Mouse (Mus musculus): ENCODE results near the gene Ncaph.
A peak's percentile ranks its signal among the peaks of the same experiment; 100 is the strongest.
"Not testable (repeated sequence)": the region's sequence is repeated elsewhere in the genome, so short reads cannot be mapped to it uniquely, and the experiment has no call there.

Gene Ncaph

DNA sequence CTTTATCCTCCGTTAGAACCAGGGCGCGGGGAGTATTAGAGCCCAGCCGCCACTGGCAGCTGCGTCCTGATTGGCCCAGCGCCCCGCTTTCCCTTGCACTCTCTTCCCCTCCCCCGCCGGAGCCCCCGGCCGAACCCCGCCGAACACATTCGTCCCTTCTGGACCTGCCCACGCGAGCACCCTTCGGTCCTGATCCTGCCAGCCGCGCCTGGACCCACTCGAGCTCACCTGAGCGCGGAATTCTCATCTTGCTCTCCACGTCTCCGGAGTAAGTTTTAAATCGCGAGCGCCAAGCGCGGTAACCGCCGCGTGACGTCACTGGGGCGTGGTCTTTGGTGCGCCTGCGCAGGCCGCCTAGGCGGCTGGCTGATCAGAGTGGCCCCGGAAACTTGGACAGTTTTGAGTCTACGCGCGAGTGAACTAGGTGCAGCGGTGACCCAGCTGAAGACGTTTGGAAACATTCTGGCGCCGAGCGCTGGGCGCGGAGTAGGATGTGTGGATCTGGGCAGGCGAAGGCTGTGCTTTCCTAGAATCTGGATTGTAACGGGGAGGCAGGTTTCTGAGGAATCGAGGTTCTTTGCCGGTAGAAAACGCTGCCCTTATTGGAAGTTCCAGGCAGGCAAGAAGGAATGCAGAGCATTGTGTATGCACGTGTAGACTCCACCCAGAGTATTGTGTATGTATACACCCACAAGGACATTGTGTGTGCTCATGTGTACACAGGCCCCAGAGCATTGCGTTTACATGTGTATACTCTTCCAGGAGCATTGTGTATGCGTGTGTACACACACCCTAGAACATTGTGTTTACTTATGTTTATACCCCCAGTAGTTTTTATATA lies at the start of gene Ncaph:
TSS of gene Ncaph (minus strand) at position 334 of the 841 bp plus-strand sequence.
- peak; percentile 93 to 98 for DNase-seq

DNA sequence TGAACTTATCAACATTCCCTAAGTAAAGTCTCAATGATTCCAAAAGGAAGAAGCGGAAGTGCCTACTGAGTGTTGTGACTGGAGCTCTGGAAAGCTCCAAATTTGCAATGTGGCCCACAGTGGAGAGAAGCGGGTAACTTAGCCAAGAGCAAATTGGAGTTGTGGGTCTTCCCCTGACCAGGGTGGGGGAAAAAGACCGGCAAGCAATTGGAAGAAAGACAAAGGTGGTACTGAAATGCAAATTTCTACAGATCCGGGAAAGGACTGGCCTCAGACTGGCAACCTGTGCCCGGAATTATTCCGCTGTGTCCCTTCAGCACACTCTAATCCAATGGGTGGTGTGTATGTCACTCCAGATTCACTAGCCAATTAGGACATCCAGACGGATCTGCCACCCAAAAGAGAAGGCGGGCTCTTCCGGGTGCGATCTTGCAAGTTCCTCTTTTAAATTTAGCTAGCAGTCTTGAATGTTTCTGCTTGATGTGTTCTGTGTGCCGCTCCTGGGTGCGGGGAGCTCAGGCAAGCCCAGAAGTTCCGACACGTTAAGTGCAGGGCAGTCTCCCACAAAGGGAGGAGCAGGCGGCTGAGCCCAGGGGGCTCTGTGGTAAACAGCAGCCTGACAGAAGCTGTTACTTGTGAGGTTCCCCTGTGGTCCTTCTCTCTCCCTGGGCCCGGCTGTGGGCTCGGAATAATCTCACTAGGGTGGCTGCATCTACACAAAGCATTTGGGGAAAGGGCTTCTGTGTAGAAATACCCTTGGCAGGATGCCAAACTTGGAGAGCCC lies 49.0 kb upstream of the Ncaph start:
- DNase-seq, result peak; percentile 61 to 81

DNA sequence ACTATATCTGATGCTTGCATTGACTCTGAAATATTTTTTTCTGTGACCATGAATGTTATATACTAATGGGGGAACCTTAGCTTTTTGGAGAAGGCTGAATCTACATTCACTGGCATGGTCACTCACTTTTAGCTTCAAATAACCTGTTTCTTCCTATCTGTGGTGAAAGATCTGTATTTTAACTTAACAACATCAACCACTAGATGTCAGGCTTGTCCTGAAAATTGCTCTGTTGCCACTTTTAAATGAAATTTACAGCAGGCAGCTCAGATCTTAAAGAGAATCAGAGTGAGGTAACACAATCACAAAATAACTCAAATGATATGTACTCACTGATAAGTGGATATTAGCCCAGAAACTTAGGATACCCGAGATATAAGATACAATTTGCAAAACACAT lies 32.5 kb upstream of the Ncaph start:
- DNase-seq, result not testable (repeated sequence)

DNA sequence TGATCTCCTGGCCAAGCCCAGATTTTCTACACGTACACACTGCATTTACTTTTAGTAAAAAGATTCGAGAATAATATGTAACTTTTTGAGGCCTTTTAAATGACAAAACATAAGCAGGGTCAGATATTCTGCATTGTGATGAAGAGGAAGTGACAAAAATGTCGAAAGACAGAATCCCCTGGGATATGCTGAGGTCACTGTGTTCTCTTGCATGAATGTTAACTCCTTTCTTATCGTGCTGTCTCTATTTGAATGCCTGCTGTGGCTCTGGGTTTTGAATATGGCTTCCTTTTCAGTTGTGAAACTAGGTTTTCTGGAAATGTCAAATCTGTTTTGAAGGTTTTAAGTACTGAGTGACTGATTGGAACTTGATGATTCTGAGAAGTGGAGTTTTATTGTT lies 31.9 kb upstream of the Ncaph start:
- DNase-seq, result no peak

DNA sequence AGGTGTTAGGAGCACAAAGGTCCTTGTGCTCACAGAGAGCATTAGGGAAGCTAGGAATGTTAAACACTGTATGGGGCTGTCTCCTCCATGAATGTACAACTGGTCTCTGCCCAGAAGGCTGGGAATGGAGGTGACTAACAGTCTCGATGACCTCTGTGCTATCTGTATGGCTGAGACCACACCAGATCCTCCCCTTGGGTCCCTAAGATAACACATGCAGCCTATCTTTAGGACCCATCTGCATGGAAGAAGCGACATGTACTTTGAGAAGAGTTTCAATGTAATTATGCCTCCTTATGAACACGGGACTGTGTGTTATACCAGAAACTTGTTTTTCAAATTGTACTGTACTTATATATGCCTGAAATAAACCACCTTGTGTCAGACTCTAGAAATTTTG lies 11.9 kb upstream of the Ncaph start:
- DNase-seq, result no peak

DNA sequence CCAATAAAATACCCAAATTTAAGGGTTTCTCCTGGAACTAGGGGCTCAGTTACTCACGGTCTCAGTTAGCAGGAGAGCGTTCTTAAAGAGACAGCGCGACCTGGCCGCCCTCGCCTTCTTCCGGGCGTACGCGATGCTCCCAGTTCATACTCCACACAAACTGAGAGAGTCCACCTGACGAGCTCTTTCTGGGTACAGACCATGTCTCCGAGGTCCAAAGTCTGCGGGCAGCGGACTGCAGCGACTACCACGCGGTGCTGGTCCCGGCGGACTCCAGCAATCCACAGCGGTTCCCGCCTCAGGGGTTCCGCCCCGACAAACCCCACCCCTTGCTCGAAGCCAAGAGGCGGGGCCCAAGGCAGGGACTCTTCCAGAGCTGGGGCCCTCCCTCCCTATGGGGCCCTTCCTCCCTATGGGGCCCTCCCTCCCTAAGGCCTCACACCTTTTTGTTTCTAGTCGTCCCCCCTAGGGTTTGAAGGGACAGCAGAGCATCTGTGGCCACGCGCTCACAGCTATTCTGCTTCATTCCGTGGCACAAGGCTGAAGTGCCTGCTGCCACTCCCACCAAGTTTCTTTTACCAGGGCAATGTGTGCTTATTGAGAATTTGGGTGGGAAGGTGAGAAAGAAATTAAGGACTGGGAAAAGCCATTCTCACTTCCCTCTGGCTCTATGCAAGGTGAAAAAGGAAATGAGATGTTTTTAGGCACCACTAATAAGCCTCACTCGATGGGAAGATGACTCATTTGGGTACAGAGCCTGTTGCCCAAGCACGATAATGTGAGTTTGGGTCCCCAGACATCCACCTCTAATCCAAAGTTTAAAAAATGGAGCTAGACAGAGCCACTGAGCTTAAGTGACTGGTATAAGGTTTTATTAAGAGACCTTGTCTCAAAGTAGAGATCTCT lies 9.7 kb upstream of the Ncaph start, which contains the start of gene Itpripl1:
TSS of gene Itpripl1 (minus strand) at position 285 of the 906 bp plus-strand sequence.
- peak; percentile 76 to 82 for DNase-seq

DNA sequence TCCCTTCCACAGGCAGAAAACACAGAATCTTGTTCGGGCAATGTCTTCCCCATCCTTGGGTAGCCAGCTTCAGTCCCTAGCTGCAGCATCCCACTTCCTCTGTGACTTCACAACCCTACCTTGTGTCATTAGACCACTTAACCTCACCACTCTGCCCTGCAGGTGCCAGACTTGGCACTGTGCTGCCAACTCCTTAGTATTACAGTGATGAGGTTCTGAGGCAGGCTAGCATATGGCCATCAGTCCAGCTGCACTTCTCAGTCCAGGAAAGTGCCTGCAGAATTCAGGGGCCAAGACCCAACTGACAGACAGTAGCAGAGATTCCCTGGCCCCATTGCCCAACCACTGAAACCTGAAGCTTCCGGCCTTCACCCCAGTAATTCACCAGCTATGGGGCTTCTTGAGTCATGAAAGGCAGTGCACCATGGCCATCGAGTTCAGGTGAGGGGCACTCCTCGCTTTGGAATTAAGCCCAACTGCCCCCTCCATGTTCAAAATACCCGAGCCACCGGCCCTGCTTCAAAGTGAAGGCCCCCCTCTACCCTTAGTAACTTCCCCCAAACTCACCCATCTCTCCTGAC lies 8.9 kb upstream of the Ncaph start:
- no peak for DNase-seq

DNA sequence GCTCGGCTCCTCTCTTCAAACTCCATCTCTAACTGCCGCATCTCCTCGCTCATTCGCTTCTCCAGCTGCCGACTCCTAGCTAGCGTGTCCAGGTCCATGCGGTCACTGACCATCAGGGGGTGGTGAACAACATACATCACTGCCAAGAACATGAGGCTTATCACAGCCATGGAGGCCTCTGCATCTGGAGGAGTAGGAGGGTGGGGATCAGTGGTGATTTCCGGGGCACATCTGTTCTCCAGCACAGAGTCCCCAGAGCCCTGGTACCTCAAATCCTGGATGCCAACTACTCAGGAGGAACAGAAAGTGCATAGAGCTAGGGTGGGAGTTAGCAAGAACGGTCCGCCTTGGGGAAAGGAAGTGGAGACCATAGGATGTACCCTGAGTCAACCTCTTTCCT lies 8.3 kb upstream of the Ncaph start:
- no peak for DNase-seq

DNA sequence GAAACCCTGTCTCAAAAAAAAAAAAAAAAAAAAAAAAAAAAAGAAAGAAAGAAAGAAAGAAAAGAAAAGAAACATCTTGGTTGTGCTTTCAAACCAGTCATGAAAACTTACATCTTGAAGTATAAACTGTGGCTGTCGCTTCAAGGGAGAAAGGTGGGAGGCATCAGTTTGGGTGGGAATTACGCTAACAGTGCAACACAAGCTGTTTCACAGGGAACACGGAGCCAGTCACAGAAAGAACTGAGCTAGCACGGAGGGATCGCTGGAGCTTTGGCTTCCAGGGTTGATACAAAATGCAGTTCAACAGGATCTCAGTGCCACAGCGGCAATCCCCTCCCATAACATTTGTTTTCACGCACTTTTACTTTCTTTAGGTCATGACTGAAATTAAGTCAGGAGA lies 6.3 kb upstream of the Ncaph start:
- DNase-seq, result no peak

DNA sequence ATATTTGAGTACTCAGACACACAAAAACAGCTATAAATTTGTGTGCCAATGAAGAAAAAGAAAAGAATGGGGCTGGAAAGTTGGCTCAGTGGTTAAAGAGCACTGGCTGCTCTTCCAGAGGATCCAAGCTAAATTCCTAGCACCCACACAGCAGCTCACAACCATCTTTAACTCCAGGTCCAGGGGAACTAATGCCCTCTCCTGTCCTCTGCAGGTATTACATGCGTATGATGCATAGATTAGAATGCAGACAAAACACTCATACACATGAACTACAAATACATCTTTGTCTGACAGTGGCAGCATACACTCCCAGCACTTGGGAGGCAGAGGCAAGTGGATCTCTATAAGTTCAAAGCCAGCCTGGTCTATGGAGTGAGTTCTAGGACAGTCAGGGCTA lies 5.9 kb upstream of the Ncaph start:
- DNase-seq, result no peak

DNA sequence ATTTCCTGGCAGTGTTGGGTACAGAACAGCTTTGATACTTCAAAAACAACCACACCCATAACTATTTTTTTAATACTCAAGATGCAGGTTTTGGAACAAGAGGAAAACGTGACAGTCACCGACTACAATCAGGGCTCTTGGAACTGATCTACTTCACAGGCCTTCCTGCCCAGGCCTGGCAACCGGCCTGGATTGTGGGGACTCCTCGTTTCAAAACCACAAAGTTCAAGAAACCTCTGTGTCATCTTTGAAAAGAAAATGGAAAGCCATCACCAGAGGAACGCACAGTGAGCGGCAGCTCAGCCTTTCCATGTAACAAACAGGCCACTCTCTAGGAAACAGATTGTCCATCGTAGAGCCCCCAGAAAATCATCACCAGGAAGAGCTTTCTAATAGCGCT lies 5.3 kb upstream of the Ncaph start:
- DNase-seq, result no peak

DNA sequence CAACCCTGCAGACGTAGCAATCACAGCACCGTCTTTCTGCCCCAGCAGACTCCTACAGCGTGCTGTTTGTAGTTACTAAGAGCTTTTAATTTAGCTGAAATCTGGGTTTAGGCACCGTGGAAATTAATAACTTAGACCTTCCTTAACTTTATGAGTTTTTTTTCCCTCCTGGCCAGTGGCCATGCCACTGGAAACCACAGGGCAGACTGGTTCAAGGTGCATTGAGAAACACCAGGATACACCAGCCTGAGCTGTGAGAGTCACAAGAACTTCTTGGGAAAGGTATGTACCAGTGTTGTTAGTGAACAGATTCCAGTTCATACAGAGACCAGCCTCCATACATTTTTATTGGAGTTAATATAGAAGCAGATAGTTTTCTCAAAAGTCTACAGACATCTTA lies 4.7 kb upstream of the Ncaph start:
- no peak for DNase-seq

DNA sequence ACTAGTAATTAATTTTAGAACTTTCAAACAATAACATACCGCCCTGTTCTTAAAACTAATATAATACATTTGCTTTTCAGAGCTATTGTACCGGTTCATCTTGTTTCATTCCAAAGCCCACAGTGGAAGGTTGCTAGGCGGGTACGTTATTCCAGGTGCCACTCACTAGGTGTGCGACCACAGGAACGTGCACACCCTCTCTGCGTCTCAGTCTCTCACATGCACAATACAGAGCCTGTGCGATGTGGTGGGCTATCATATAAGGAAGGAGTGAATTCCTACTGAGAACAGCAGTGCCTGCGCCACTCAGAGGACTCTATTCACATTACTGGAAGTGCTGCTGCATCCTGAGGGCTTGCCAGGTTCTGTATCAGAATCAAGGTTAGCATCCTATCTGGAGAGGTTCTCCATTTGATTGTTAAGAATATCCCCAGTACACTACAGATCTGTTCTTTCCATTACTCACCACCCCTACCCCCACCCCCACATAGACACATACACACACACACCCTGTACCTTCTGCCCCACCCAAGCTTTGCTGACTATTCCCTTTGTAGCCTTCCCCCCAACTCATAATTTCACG lies 4.2 kb upstream of the Ncaph start:
- DNase-seq, result no peak

DNA sequence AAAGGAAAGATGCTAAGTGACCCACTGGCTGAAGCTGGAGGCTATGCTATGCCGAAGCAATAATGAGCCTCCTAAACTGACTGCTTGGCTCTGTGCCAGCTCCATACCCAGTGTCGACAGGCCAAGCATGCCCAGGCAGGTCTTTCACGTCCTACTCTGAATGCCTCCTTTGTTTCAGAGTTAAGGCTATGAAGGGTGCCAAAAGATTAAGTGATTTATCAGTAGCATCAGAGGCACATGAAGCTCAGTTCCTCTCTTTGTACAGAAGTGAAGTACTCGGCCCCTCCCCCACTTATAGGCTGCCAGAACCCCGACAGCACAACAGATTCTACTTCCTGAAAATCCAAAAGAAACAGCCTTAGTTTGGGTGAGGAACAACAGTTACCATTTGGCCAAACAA lies 3.2 kb upstream of the Ncaph start:
- no peak for DNase-seq

DNA sequence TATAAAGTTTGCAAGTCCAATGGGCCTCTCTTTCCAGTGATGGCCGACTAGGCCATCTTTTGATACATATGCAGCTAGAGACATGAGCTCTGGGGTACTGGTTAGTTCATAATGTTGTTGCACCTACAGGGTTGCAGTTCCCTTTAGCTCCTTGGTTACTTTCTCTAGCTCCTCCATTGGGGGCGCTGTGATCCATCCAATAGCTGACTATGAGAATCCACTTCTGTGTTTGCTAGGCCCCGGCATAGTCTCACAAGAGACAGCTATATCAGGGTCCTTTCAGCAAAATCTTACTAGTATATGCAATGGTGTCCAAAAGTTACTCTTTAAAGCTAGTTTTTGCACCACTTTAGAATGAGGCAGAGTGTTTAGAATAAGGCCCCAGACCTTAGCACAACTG lies 1.5 kb upstream of the Ncaph start:
- not testable (repeated sequence) for DNase-seq

DNA sequence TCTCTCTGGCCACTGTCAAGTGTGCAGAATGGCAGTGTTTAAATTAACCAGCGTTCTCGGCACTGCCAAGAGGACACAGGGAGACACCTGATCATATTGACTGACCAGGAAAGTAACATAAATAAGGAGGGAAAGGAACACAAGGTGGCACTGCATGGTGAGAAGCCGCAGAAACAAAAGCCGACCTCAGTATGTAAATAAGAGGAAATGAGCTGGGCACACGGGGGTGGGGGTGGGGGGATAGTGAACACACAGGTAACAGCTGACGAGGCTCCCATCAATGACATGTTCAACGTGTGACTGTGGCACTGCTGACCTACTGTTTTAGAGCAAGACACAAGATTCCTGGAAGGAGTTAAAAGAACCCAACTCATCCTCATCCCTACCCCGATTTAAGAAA lies 2.4 kb downstream of the Ncaph start:
- no peak for DNase-seq

DNA sequence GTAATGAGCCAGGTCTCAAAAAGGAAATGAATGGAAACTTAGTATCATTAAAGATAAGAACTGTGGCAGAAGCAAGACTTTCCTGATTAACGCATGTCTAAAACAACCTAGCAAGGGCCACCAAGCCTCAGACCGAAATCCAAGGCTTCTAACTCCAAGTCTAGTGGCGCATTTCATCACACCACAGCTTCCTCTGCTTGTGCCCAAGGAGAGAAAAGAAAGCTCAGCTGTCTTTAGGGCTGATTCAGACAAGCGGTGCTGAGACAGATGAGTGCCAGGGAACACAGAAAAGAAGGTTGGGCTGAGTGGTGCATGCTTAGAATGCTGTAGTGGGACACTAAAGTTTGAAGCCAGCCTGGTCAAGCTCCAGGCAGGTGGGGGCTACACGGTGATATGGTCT lies 4.8 kb downstream of the Ncaph start:
- no peak for DNase-seq

DNA sequence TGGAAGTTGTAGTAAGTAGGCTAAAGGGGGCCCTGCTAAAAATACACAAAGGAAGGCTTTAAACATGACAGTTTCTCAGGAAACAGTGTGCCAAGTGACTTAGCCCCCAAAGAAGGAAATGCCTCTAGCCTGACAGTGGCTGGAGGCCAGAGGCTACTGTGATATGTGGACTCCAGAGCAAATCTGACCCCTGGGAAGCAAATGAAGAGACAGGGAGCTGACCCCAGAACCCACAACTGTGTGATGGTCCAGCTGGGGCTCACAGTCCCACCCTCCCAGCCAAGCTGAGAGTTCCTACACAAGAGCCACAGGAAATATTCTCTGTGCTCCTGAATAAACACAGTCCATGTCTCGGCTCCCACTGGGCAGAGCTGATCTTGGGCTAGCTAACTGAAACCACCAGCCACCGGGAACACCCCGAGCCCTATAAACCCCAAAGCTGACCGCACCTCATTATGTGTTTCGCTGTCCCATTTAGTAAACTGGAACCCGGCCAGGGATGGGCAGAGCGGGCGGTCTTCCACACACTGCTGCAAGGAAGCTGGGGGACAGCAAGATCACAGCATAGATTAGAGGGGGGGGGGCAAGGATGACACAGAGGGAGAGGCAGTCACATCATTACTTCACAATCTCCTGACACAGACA lies 12.0 kb downstream of the Ncaph start:
- no peak for DNase-seq

DNA sequence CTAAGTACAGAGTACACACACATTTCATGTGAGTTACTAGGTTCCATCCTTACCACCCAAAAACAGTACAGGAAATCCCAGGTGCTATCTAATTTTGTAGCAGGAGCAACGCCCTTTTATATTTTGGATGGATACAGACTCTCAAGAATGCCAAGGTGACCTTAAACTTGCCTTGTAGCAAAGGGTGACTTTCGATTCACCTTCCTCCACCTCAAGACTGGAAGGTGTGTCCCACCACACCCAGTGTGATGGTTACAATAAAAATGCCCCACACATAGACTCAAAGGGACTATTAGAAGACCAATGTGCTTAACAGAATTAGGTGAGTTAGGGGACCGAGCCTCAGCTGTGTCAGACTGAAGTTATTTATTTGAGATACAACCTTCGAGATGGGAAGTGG lies 24.8 kb downstream of the Ncaph start:
- no peak for DNase-seq

DNA sequence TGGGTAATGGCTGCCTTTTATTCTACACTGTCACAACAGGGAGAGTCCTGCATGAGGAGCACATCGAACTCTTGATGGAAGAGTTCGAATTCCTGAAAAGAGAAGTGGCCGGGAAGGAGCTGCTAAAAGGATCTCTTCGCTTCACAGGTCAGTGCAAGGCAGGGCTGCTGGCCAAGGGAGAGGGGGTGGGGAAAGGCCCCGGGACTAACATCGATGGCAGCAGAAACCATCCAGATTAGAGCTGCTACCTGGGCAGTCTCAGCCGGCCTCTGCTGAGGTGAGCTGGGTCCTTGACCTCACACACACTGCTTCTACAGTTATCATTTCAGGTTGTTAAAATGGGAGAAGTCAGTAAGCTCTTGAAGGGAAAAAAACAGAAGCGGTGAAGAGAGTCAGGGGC lies 41.8 kb downstream of the Ncaph start:
- DNase-seq, result no peak

DNA sequence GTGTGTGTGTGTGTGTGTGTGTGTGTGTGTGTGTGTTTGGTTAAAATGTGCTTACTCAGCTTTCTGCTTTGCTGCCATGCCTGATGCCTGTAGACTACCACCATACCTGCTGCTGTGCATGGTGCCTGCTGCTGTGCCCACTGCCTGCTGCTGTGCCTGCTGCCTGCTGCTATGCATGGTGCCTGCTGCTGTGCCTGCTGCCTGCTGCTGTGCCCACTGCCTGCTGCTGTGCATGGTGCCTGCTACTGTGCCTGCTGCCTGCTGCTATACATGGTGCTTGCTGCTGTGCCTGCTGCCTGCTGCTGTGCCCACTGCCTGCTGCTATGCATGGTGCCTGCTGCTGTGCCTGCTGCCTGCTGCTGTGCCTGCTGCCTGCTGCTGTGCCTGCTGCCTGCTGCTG lies 43.6 kb downstream of the Ncaph start:
- not testable (repeated sequence) for DNase-seq

DNA sequence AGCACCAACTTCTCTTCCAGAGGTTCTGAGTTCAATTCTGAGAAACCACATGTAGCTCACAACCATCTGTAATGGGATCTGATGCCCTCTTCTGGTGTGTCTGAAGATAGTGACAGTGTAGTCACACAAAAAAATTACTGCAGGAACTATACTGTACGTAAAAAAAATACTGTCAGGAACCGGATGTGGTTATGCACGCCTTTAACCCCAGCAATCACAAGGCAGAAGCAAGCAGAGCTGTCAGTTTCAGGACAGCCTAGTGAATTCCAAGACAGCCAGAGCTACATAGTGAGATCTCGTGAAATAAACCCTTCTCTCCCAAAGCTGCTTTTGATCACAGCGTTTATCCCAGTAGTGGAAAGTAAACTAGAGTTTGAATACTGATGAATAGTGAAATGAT lies 47.5 kb downstream of the Ncaph start:
- DNase-seq, result peak; percentile 24 to 38
